Mouse (Mus musculus): ENCODE results near the gene Plekha6.

Gene Plekha6

GRCm38 (mm10) chr1:133182016-133182705 lies 18.2 kb downstream of the Plekha6 start:
- peak; percentile 53 for DNase-seq (ENCODE audit: low read depth, low spot score)

- DNase-seq (ENCODE audit: low read depth, low spot score) = peak; percentile 32
Measured at GRCm38 (mm10) chr1:133182706-133183095, 18.7 kb downstream of the Plekha6 start.

- DNase-seq (ENCODE audit: low read depth, low spot score) = no peak
Measured at GRCm38 (mm10) chr1:133183141-133183925, 19.3 kb downstream of the Plekha6 start.

- peak; percentile 86 for DNase-seq (ENCODE audit: low read depth, low spot score)
Measured at GRCm38 (mm10) chr1:133187948-133188680, 24.1 kb downstream of the Plekha6 start.

- DNase-seq (ENCODE audit: low read depth, low spot score) = no peak
Measured at GRCm38 (mm10) chr1:133188719-133189118, 24.7 kb downstream of the Plekha6 start.

- DNase-seq (ENCODE audit: low read depth, low spot score) = peak; percentile 68
Measured at GRCm38 (mm10) chr1:133189471-133189870, 25.5 kb downstream of the Plekha6 start.

GRCm38 (mm10) chr1:133190550-133190949 lies 26.5 kb downstream of the Plekha6 start:
- peak; percentile 56 for DNase-seq (ENCODE audit: low read depth, low spot score)

GRCm38 (mm10) chr1:133196181-133196580 lies 32.2 kb downstream of the Plekha6 start:
- DNase-seq (ENCODE audit: low read depth, low spot score) = peak; percentile 31

- no peak for DNase-seq (ENCODE audit: low read depth, low spot score)
Measured at GRCm38 (mm10) chr1:133197266-133197665, 33.3 kb downstream of the Plekha6 start.

- DNase-seq (ENCODE audit: low read depth, low spot score) = no peak
Measured at GRCm38 (mm10) chr1:133199706-133200105, 35.7 kb downstream of the Plekha6 start.

- DNase-seq (ENCODE audit: low read depth, low spot score) = no peak
Measured at GRCm38 (mm10) chr1:133201499-133201898, 37.5 kb downstream of the Plekha6 start.

GRCm38 (mm10) chr1:133203701-133204100 lies 39.7 kb downstream of the Plekha6 start:
- peak; percentile 60 for DNase-seq (ENCODE audit: low read depth, low spot score)

GRCm38 (mm10) chr1:133204341-133204849 lies 40.4 kb downstream of the Plekha6 start:
- DNase-seq (ENCODE audit: low read depth, low spot score) = peak; percentile 18

- peak; percentile 20 for DNase-seq (ENCODE audit: low read depth, low spot score)
Measured at GRCm38 (mm10) chr1:133204985-133205384, 41.0 kb downstream of the Plekha6 start.

- no peak for DNase-seq (ENCODE audit: low read depth, low spot score)
Measured at GRCm38 (mm10) chr1:133208086-133208815, 44.2 kb downstream of the Plekha6 start.

- peak; percentile 87 for DNase-seq (ENCODE audit: low read depth, low spot score)
Measured at GRCm38 (mm10) chr1:133209036-133209435, 45.0 kb downstream of the Plekha6 start.

- no peak for DNase-seq (ENCODE audit: low read depth, low spot score)
Measured at GRCm38 (mm10) chr1:133209482-133209881, 45.5 kb downstream of the Plekha6 start.

GRCm38 (mm10) chr1:133209901-133210516 lies 46.0 kb downstream of the Plekha6 start:
- DNase-seq (ENCODE audit: low read depth, low spot score) = peak; percentile 27

GRCm38 (mm10) chr1:133210766-133211165 lies 46.8 kb downstream of the Plekha6 start:
- DNase-seq (ENCODE audit: low read depth, low spot score) = no peak

- no peak for DNase-seq (ENCODE audit: low read depth, low spot score)
Measured at GRCm38 (mm10) chr1:133212273-133212672, 48.3 kb downstream of the Plekha6 start.

GRCm38 (mm10) chr1:133213098-133213497 lies 49.1 kb downstream of the Plekha6 start:
- peak; percentile 38 for DNase-seq (ENCODE audit: low read depth, low spot score)

All from ES-CJ7 (cell line).